Mouse (Mus musculus): ENCODE results near the gene Eif4e3. TPM values are rescaled to one million over a fixed set of nuclear protein-coding genes. Genes with fewer than 3 reads are reported as not detected.

The Eif4e3 gene
- polyA plus RNA-seq, 1 experiment, result 6.4 TPM

- 58% methylated on average over 8 of the region's 8 CpGs for WGBS
- no peak for DNase-seq (ENCODE audit: low read depth, low spot score)
Measured at GRCm38 (mm10) chr6:99667290-99667689, 719 bp upstream of the Eif4e3 start.

GRCm38 (mm10) chr6:99665457-99666317 lies 884 bp downstream of the Eif4e3 start:
- 20% methylated on average over 16 of the region's 16 CpGs for WGBS
- no peak for DNase-seq (ENCODE audit: low read depth, low spot score)

- no peak for DNase-seq (ENCODE audit: low read depth, low spot score)
- 78% methylated on average over 8 of the region's 8 CpGs for whole genome bisulfite sequencing
Measured at GRCm38 (mm10) chr6:99663232-99663631, 3.3 kb downstream of the Eif4e3 start.

GRCm38 (mm10) chr6:99660443-99660842 lies 6.1 kb downstream of the Eif4e3 start:
- WGBS, result 64% methylated on average over 3 of the region's 3 CpGs
- DNase-seq (ENCODE audit: low read depth, low spot score), result no peak

- no peak for DNase-seq (ENCODE audit: low read depth, low spot score)
Measured at GRCm38 (mm10) chr6:99658586-99658985, 8.0 kb downstream of the Eif4e3 start.

GRCm38 (mm10) chr6:99656088-99656487 lies 10.5 kb downstream of the Eif4e3 start:
- 79% methylated on average over 2 of the region's 2 CpGs for WGBS
- DNase-seq (ENCODE audit: low read depth, low spot score), result no peak

More at GRCm38 (mm10) chr6:99658586-99658985, 8.0 kb downstream of the Eif4e3 start:
- 76% methylated on average over 10 of the region's 10 CpGs for WGBS

GRCm38 (mm10) chr6:99655488-99655887 lies 11.1 kb downstream of the Eif4e3 start:
- 57% methylated on average over 7 of the region's 7 CpGs for WGBS
- no peak for DNase-seq (ENCODE audit: low read depth, low spot score)

GRCm38 (mm10) chr6:99654343-99654742 lies 12.2 kb downstream of the Eif4e3 start:
- no peak for DNase-seq (ENCODE audit: low read depth, low spot score)
- 58% methylated on average over 5 of the region's 5 CpGs for whole genome bisulfite sequencing

GRCm38 (mm10) chr6:99652341-99652740 lies 14.2 kb downstream of the Eif4e3 start:
- no peak for DNase-seq (ENCODE audit: low read depth, low spot score)
- WGBS, result 80% methylated on average over 2 of the region's 2 CpGs

- 58% methylated on average over 2 of the region's 2 CpGs for WGBS
- no peak for DNase-seq (ENCODE audit: low read depth, low spot score)
Measured at GRCm38 (mm10) chr6:99649307-99649706, 17.3 kb downstream of the Eif4e3 start.

- 48% methylated on average over 10 of the region's 10 CpGs for WGBS
- DNase-seq (ENCODE audit: low read depth, low spot score), result no peak
Measured at GRCm38 (mm10) chr6:99646344-99646743, 20.2 kb downstream of the Eif4e3 start.

GRCm38 (mm10) chr6:99644876-99645275 lies 21.7 kb downstream of the Eif4e3 start:
- DNase-seq (ENCODE audit: low read depth, low spot score), result no peak
- WGBS, result 86% methylated on average over 5 of the region's 5 CpGs

- no peak for DNase-seq (ENCODE audit: low read depth, low spot score)
- WGBS, result 64% methylated on average over 5 of the region's 5 CpGs
Measured at GRCm38 (mm10) chr6:99644386-99644785, 22.2 kb downstream of the Eif4e3 start.

- 31% methylated on average over 10 of the region's 10 CpGs for WGBS
- DNase-seq (ENCODE audit: low read depth, low spot score), result peak; percentile 40
Measured at GRCm38 (mm10) chr6:99643439-99644199, 23.0 kb downstream of the Eif4e3 start.

GRCm38 (mm10) chr6:99637456-99637855 lies 29.1 kb downstream of the Eif4e3 start:
- no peak for DNase-seq (ENCODE audit: low read depth, low spot score)
- WGBS, result 60% methylated on average over 4 of the region's 4 CpGs

- DNase-seq (ENCODE audit: low read depth, low spot score), result no peak
- WGBS, result 60% methylated on average over 8 of the region's 8 CpGs
Measured at GRCm38 (mm10) chr6:99636801-99637200, 29.8 kb downstream of the Eif4e3 start.

- WGBS, result 51% methylated on average over 9 of the region's 9 CpGs
- no peak for DNase-seq (ENCODE audit: low read depth, low spot score)
Measured at GRCm38 (mm10) chr6:99636121-99636520, 30.4 kb downstream of the Eif4e3 start.

GRCm38 (mm10) chr6:99632121-99632980 lies 34.2 kb downstream of the Eif4e3 start:
- no peak for DNase-seq (ENCODE audit: low read depth, low spot score)
- 84% methylated on average over 32 of the region's 32 CpGs for WGBS

- DNase-seq (ENCODE audit: low read depth, low spot score), result no peak
- 90% methylated on average over 5 of the region's 5 CpGs for WGBS
Measured at GRCm38 (mm10) chr6:99631637-99632036, 34.9 kb downstream of the Eif4e3 start.
